Mouse (Mus musculus) CH12.LX (cell line): ENCODE data around the gene Msantd2.

Experiments
- CTCF ChIP-seq, 2 experiments: IDR thresholded peaks in 1 of 2; conservative IDR thresholded peaks in 1 of 2; 2 replicates each; pipeline ENCODE4 v1.5.1; 2011 to 2012; ENCODE audit warnings: low read depth in 2 of 2, low read length in 2 of 2, improper control_type of control experiment in 1 of 2, inconsistent platforms in 1 of 2, mild to moderate bottlenecking in 1 of 2, moderate library complexity in 1 of 2
- EP300 ChIP-seq: IDR thresholded peaks from 2 replicates; pipeline ENCODE4 v1.6.1; 2011; ENCODE audit warnings: low read length, improper control_type of control experiment
- POLR2A ChIP-seq: IDR thresholded peaks from 2 replicates; pipeline ENCODE4 v1.6.1; 2011; ENCODE audit warnings: low read depth, mild to moderate bottlenecking, improper control_type of control experiment, low read length
- RCOR1 ChIP-seq: conservative IDR thresholded peaks from 2 replicates; pipeline ENCODE4 v1.6.1; 2012; ENCODE audit warnings: low read depth, mild to moderate bottlenecking, inconsistent platforms, low read length, improper control_type of control experiment
- SMC3 ChIP-seq: IDR thresholded peaks from 2 replicates; pipeline ENCODE4 v1.6.1; 2011; ENCODE audit warnings: low read depth, low read length, improper control_type of control experiment
- TCF12 ChIP-seq: IDR thresholded peaks from 2 replicates; pipeline ENCODE4 v1.6.1; 2014; ENCODE audit warnings: low read depth, mild to moderate bottlenecking, inconsistent platforms, low read length, improper control_type of control experiment
- USF2 ChIP-seq: conservative IDR thresholded peaks from 2 replicates; pipeline ENCODE4 v1.6.1; 2011; ENCODE audit warnings: low read depth, low read length, improper control_type of control experiment

DNA sequence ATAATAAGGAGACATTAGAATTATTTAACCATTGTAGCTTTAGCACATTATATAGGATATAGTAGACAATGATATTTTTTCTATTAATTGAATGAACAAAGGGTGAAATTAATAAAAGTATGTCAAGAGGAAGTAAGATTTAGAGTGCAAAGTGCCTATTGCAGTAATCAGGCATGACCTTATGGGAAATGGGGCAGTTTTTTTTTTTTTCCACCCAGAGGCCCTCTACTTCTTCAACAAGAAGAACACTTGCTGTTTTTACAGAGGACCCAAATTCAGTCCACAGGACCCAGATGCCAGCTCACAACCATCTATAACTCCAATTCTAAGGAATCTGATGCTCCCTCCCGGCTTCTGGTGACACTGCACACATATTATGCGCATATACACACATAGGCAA, 71.5 kb downstream of the Msantd2 start:
- no peak for TF ChIP-seq EP300
- no peak for TF ChIP-seq CTCF (conservative IDR thresholded peaks at IDR 0.05 in 1 of 2, IDR thresholded peaks at IDR 0.05 in 1 of 2; ENCODE audit: low read depth in 2 of 2, low read length in 2 of 2)
- no peak for TF ChIP-seq POLR2A
- no peak for TF ChIP-seq SMC3
- no peak for TF ChIP-seq USF2
- TF ChIP-seq TCF12: no peak
- no peak for TF ChIP-seq RCOR1
